Mouse (Mus musculus): ENCODE data around the gene Lmtk2. TPM values are rescaled to one million over a fixed set of nuclear protein-coding genes. Genes with fewer than 3 reads are reported as not detected.

The Lmtk2 gene
- total RNA-seq (2014; rRNA removed), result 4.0 and 6.1 TPM in 2 replicates
- polyA plus RNA-seq (2012; rRNA removed), result 4.6 and 4.7 TPM in 2 replicates

DNA sequence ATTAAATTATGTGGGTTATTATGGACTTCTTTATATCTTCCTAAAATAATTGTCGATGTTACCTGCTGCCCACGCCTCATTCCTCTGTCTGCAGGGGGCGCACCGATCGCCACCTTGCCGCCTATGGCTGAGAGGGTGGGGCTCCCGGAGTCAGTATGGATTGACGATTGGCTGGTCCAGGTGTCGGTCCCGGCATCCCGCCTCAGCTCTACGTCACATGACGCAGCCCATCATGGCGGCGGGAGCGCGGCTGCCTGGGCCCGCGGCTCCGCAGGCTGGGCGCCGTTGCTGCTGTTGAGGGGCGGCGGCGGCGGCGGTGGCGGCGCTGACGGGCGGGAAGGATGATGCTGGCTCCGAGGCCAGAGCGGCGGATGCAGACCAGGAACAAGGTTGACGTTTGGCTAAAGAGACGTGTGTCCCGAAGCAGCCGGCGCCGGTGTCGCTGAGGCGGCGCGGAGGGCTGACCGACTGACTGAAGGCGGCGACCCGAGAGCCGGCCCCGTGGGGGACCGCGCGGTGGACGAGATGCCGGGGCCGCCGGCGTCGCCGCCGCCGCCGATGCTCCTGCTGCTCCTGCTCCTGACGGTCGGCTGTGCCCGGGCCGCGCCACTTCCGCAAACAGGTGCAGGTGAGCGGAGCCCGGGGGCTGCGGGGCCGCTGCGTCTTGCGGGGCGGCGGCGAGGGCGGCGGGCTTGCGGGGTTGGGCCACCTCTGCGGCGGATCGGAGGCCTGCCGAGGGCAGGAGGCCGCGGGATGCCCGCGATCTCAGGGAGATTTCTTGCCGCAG is at the start of gene Lmtk2:
TSS of gene Lmtk2 (plus strand) at position 288 of the 787 bp plus-strand sequence.
- peaks cover 13% of the 10 kb centered on the region; the same call in 1 of the 2 replicates for H3K79me2 ChIP-seq (ENCODE audit: control insufficient read depth, insufficient read depth, low read length)
- under 1% methylated on average over 87 of the region's 90 CpGs for WGBS
- H3K9ac ChIP-seq (ENCODE audit: low read depth, low read length), result peak within 1 kb of the TSS; percentile 94
- no peaks in the 10 kb centered on the region for H3K36me3 ChIP-seq (ENCODE audit: control insufficient read depth, insufficient read depth, low read length)
- DNase-seq (ENCODE audit: extremely low read depth, low read depth, low spot score), result peak; percentile 80
- TF ChIP-seq CTCF (IDR thresholded peaks at IDR 0.05; ENCODE audit: low read depth, low read length), result peak; percentile 89
- peak; percentile 76; the same call in 1 of the 2 replicates for TF ChIP-seq POLR2A (IDR thresholded peaks at IDR 0.05; ENCODE audit: extremely low read depth, insufficient read depth, low read length)
- no peaks in the 10 kb centered on the region for H3K4me1 ChIP-seq (ENCODE audit: control insufficient read depth, insufficient read depth, low read length)
- H3K4me3 ChIP-seq (ENCODE audit: insufficient read depth, low read depth, low read length), result peak within 1 kb of the TSS; percentile 91
- no peaks in the 10 kb centered on the region for H3K27me3 ChIP-seq (ENCODE audit: control insufficient read depth, insufficient read depth, low read length)
- H3K27ac ChIP-seq (replicated peaks; ENCODE audit: insufficient read depth, low read depth, low read length), result 0 out of 2 replicates have a peak within 1 kb of the TSS, but pooled peaks have one; percentile 24

DNA sequence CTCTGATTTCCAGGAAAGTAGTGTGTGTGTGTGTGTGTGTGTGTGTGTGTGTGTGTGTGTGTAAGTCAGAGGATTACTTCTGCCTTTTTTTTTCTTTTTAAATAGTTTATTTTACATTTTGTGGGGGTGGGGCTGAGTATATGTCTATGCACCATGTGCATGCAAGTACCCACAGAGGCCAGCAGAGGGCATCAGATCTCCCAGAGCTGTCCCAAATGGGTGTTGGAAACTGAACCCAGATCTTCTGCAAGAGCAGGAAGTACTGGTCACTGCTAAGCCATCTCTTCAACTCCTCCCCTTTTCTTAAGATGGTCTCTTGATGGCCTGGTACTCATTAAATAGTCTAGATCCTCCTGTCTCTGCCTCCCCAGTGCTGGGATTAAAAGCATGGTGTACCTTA is 49.0 kb upstream of the Lmtk2 start:
- H3K79me2 ChIP-seq (ENCODE audit: control insufficient read depth, insufficient read depth, low read length), result no peaks in the 10 kb centered on the region
- no peak overlapping the region for H3K27ac ChIP-seq (replicated peaks; ENCODE audit: insufficient read depth, low read depth, low read length)
- no peaks in the 10 kb centered on the region for H3K36me3 ChIP-seq (ENCODE audit: control insufficient read depth, insufficient read depth, low read length)
- H3K27me3 ChIP-seq (ENCODE audit: control insufficient read depth, insufficient read depth, low read length), result no peaks in the 10 kb centered on the region
- TF ChIP-seq POLR2A (IDR thresholded peaks at IDR 0.05; ENCODE audit: extremely low read depth, insufficient read depth, low read length) (no peak), CTCF (IDR thresholded peaks at IDR 0.05; ENCODE audit: low read depth, low read length) (peak; percentile 38; the same call in 1 of the 2 replicates)
- H3K4me3 ChIP-seq (ENCODE audit: insufficient read depth, low read depth, low read length), result no peak overlapping the region
- DNase-seq (ENCODE audit: extremely low read depth, low read depth, low spot score), result no peak
- no peaks in the 10 kb centered on the region for H3K4me1 ChIP-seq (ENCODE audit: control insufficient read depth, insufficient read depth, low read length)
- H3K9ac ChIP-seq (ENCODE audit: low read depth, low read length), result no peak overlapping the region

DNA sequence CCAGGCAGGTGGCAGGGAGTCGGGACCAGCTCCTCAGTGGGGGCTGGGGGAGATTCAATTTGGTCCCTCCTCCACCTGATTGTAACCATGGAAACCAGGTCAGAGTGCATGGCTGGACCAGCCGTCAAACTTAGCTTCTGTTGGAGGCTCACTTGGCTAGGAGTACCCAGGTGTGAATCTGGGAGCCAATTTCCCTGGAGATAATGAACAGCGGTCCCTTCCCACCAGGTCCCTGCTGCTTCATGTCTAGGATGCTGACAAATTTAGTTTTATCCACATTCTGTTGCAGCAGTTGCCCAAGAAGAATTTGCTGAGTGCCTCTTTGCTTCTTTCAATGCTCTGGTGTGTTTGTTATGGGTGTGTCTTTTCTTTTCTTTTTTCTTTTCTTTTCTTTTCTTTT is 46.8 kb upstream of the Lmtk2 start:
- H3K27me3 ChIP-seq (ENCODE audit: control insufficient read depth, insufficient read depth, low read length), result no peaks in the 10 kb centered on the region
- H3K4me3 ChIP-seq (ENCODE audit: insufficient read depth, low read depth, low read length), result no peak overlapping the region
- no peaks in the 10 kb centered on the region for H3K79me2 ChIP-seq (ENCODE audit: control insufficient read depth, insufficient read depth, low read length)
- no peaks in the 10 kb centered on the region for H3K4me1 ChIP-seq (ENCODE audit: control insufficient read depth, insufficient read depth, low read length)
- WGBS, result 32% methylated on average over 3 of the region's 3 CpGs
- no peak overlapping the region for H3K9ac ChIP-seq (ENCODE audit: low read depth, low read length)
- no peak for TF ChIP-seq CTCF (IDR thresholded peaks at IDR 0.05; ENCODE audit: low read depth, low read length)
- no peak for TF ChIP-seq POLR2A (IDR thresholded peaks at IDR 0.05; ENCODE audit: extremely low read depth, insufficient read depth, low read length)
- H3K36me3 ChIP-seq (ENCODE audit: control insufficient read depth, insufficient read depth, low read length), result no peaks in the 10 kb centered on the region
- no peak for DNase-seq (ENCODE audit: extremely low read depth, low read depth, low spot score)
- no peak overlapping the region for H3K27ac ChIP-seq (replicated peaks; ENCODE audit: insufficient read depth, low read depth, low read length)

DNA sequence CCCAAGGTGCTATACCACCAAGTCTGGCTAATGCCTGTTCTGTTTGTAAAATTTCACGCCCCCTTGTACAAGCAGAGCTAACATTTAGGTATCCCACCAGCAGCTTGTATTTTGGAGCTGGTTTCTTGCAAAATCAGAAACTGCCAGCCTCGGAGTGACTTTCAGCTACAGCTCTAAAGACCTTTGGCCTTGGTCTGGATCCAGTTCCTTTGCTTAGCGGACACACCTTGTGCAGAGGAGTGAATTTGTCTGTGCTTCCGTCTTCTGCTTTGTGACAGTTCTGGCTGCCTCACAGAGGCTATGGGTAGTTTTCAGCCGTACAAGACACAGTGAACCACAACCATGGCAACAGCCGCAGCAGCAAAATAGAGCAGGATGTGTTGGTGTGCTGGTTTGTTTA is 45.9 kb upstream of the Lmtk2 start:
- WGBS, result 59% methylated on average over 6 of the region's 6 CpGs
- Histone ChIP-seq H3K36me3 (ENCODE audit: control insufficient read depth, insufficient read depth, low read length) (no peaks in the 10 kb centered on the region), H3K27me3 (ENCODE audit: control insufficient read depth, insufficient read depth, low read length) (no peaks in the 10 kb centered on the region), H3K79me2 (ENCODE audit: control insufficient read depth, insufficient read depth, low read length) (no peaks in the 10 kb centered on the region), H3K4me3 (ENCODE audit: insufficient read depth, low read depth, low read length) (no peak overlapping the region), H3K27ac (replicated peaks; ENCODE audit: insufficient read depth, low read depth, low read length) (no peak overlapping the region), H3K4me1 (ENCODE audit: control insufficient read depth, insufficient read depth, low read length) (no peaks in the 10 kb centered on the region), H3K9ac (ENCODE audit: low read depth, low read length) (no peak overlapping the region)
- no peak for TF ChIP-seq POLR2A (IDR thresholded peaks at IDR 0.05; ENCODE audit: extremely low read depth, insufficient read depth, low read length)
- TF ChIP-seq CTCF (IDR thresholded peaks at IDR 0.05; ENCODE audit: low read depth, low read length), result no peak
- DNase-seq (ENCODE audit: extremely low read depth, low read depth, low spot score), result peak; percentile 8

DNA sequence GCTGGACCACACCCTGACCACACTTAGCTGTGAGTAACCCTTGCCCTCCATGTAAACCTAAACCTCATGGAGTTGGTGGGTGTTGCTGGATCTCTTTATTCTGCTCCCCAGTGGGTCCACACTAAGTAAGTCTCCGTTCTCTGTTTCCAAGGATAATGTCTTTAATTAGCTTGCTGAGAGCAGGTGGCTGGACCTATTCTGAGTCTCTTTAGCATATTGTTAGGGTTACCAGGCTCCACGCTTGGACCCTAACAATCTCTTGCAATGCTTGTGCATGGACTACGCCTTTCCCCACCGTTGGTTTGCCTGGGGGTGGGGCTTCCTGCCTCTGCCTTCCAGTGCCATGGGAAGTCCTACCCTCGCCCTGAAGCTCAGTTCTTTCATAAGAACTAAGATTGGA is 36.1 kb upstream of the Lmtk2 start:
- Histone ChIP-seq H3K36me3 (ENCODE audit: control insufficient read depth, insufficient read depth, low read length) (no peaks in the 10 kb centered on the region), H3K9ac (ENCODE audit: low read depth, low read length) (no peak overlapping the region), H3K27ac (replicated peaks; ENCODE audit: insufficient read depth, low read depth, low read length) (no peak overlapping the region), H3K4me1 (ENCODE audit: control insufficient read depth, insufficient read depth, low read length) (no peaks in the 10 kb centered on the region), H3K4me3 (ENCODE audit: insufficient read depth, low read depth, low read length) (no peak overlapping the region), H3K27me3 (ENCODE audit: control insufficient read depth, insufficient read depth, low read length) (no peaks in the 10 kb centered on the region), H3K79me2 (ENCODE audit: control insufficient read depth, insufficient read depth, low read length) (no peaks in the 10 kb centered on the region)
- DNase-seq (ENCODE audit: extremely low read depth, low read depth, low spot score), result no peak
- TF ChIP-seq POLR2A (IDR thresholded peaks at IDR 0.05; ENCODE audit: extremely low read depth, insufficient read depth, low read length) (no peak), CTCF (IDR thresholded peaks at IDR 0.05; ENCODE audit: low read depth, low read length) (no peak)
- 71% methylated on average over 5 of the region's 5 CpGs for WGBS

DNA sequence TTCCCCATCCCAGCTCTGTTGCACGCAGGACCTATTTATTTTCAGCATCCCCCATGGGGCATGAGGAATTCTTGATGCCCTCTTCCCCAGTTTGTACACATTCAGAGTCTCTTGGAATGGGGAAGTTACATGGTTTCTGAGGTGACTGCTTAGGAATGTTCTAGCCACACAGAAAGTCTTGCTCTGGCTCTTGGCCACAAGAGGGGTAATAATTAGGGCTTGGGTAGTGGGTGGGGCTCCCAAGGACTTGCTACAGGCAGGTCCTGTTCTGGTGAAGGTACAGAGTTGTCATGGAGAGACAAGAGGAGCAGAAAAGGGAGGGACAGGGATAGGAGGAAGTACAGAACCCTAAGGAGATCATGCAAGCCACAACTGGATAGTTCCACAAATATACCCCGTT is 34.2 kb upstream of the Lmtk2 start:
- WGBS, result 80% methylated on average over 2 of the region's 2 CpGs
- TF ChIP-seq CTCF (IDR thresholded peaks at IDR 0.05; ENCODE audit: low read depth, low read length), result no peak
- TF ChIP-seq POLR2A (IDR thresholded peaks at IDR 0.05; ENCODE audit: extremely low read depth, insufficient read depth, low read length), result no peak
- no peak for DNase-seq (ENCODE audit: extremely low read depth, low read depth, low spot score)
- H3K9ac ChIP-seq (ENCODE audit: low read depth, low read length), result no peak overlapping the region
- no peaks in the 10 kb centered on the region for H3K36me3 ChIP-seq (ENCODE audit: control insufficient read depth, insufficient read depth, low read length)
- no peaks in the 10 kb centered on the region for H3K4me1 ChIP-seq (ENCODE audit: control insufficient read depth, insufficient read depth, low read length)
- H3K79me2 ChIP-seq (ENCODE audit: control insufficient read depth, insufficient read depth, low read length), result no peaks in the 10 kb centered on the region
- no peaks in the 10 kb centered on the region for H3K27me3 ChIP-seq (ENCODE audit: control insufficient read depth, insufficient read depth, low read length)
- H3K4me3 ChIP-seq (ENCODE audit: insufficient read depth, low read depth, low read length), result no peak overlapping the region
- no peak overlapping the region for H3K27ac ChIP-seq (replicated peaks; ENCODE audit: insufficient read depth, low read depth, low read length)
